Mouse (Mus musculus): ENCODE measurements around the gene Stkld1.

DNA sequence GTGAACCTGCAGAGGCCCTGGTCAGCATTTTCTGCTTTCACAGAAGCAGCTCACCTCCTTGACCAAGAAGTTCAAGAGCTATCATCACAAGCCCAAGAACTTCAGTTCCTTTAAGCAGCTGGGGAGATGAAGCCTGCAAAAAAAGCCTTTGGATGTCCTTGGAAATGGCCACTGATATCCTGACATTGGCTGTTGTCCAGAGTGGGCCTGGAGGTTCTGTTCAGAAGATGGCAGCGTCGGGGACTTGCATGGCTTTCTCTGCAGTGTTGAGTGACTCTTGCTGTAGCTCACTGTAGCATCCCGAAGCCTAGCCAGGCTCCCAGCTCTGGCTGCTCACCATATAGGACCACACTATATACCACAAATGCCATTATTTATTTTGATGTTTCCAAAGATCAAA is 14.2 kb upstream of the Stkld1 start:
- TF ChIP-seq POLR2A (IDR thresholded peaks at IDR 0.05; ENCODE audit: low read depth, low read length): no peak
- TF ChIP-seq CTCF (IDR thresholded peaks at IDR 0.05; ENCODE audit: extremely low read depth, insufficient read length, insufficient replicate concordance, low read depth, low read length): no peak

Measured in small intestine, adult 2 months (tissue).